Mouse (Mus musculus) ES-E14 (cell line): ENCODE measurements around the gene Hdac7.

ENCODE experiments used
- MAFK ChIP-seq: IDR thresholded peaks from 2 replicates; pipeline ENCODE4 v1.6.1; 2014; ENCODE audit warnings: mild to moderate bottlenecking, low read depth, low read length, inconsistent platforms; ENCODE audit not compliant: insufficient read depth
- ZC3H11A ChIP-seq: IDR thresholded peaks from 2 replicates; pipeline ENCODE4 v1.6.1; 2012; ENCODE audit warnings: low read depth, mild to moderate bottlenecking, inconsistent platforms, low read length, borderline replicate concordance
- ZNF384 ChIP-seq: IDR thresholded peaks from 2 replicates; pipeline ENCODE4 v1.6.1; 2012; ENCODE audit warnings: low read depth, low read length, inconsistent platforms

GRCm38 (mm10) chr15:97854551-97854950, 10.2 kb upstream of the Hdac7 start:
- TF ChIP-seq ZNF384 (no peak), MAFK (no peak), ZC3H11A (no peak)
